10 mouse cellular contexts compared by ENCODE assay signal in the genomic region with DNA sequence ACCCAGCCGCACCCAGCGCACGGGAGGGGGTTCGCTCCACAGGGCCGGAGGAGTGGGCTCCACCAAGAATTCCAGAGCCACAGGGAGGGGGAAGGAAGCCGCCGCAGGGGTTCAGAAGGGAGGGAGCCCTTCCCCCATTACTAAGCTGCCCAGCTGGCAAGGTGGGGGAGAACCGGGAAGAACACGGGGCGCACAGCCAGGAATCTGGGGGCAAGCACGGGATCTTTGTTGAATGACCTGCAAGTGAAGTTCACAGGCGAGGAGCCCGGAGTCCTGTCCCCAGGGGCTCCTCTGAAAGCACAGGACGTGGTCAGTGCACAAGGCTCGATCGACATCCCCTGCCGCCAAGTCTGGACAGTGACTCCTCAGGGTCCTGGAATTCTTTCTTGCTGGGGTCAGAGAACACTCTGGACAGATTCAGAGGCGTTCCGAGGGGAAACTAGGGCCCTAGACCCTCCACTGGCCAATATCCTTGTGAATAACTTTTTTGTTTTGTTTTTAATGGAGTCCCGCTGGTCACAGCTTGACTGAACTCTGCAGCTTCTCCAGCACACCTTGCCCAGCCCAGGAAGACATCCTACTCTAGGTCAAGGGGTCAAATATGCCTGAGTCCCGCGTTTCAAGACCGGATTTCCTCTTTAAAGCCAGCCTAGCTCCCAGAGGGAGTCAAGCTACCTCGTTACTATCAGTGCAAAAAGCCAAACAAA. TPM values are rescaled to one million over a fixed set of nuclear protein-coding genes. Genes with fewer than 3 reads are reported as not detected.
DNase-seq lines count a peak whose midpoint lies in the region; ATAC-seq lines count a peak whose summit lies in the region.
"Had no signal": no experiment of that assay in that cellular context is flagged by ENCODE, and none has a peak within 500 bp of the region (broad histone marks: within the 10 kb centered on the region; RNA-seq: fewer than 3 reads in every experiment).

No protein-coding gene starts in this region.

- H3K4me3 ChIP-seq in hindbrain, embryonic 16.5 days (ENCODE audit: low read length) = peak overlapping the region; percentile 30
- peak overlapping the region; percentile 26; the same call in 1 of the 2 replicates for H3K4me3 ChIP-seq in liver, embryonic 11.5 days (ENCODE audit: low read depth, low read length)
- 0 out of 2 replicates have a peak overlapping the region, but pooled peaks have one; percentile 11 for H3K4me3 ChIP-seq in neural tube, embryonic 14.5 days (ENCODE audit: low read depth, low read length)

- H3K4me2 ChIP-seq in hindbrain, embryonic 16.5 days (ENCODE audit: low read length) = peak overlapping the region; percentile 68
- peak overlapping the region; percentile 62 for H3K4me2 ChIP-seq in liver, embryonic 11.5 days
- peak overlapping the region; percentile 50 for H3K4me2 ChIP-seq in neural tube, embryonic 14.5 days (ENCODE audit: low read depth, low read length)

- peaks cover 12% of the 10 kb centered on the region for H3K4me1 ChIP-seq in hindbrain, embryonic 16.5 days (ENCODE audit: control insufficient read depth, insufficient read depth, low read depth, low read length)
- H3K4me1 ChIP-seq in liver, embryonic 11.5 days (replicated peaks; ENCODE audit: control insufficient read depth, insufficient read depth, low read length) = peaks cover 10% of the 10 kb centered on the region
- H3K4me1 ChIP-seq in neural tube, embryonic 14.5 days (ENCODE audit: control insufficient read depth, insufficient read depth, low read length) = peaks cover 12% of the 10 kb centered on the region

- DNase-seq in right cerebral cortex, postnatal 14 days = peak; percentile 24
- DNase-seq in right cerebral cortex, postnatal 36 days (ENCODE audit: low spot score in 2 of 2) = no peak
- DNase-seq in gastrocnemius, postnatal 25 days = peak; percentile 56
- DNase-seq in liver, embryonic 11.5 days (ENCODE audit: low spot score) = peak; percentile 37
- no peak for DNase-seq in left cerebral cortex, adult 9 months (ENCODE audit: low spot score in 2 of 2)
- no peak for DNase-seq in layer of hippocampus, adult 9-11 months

- H3K9me3 ChIP-seq in hindbrain, embryonic 16.5 days (ENCODE audit: control insufficient read depth, low read length) = no peaks in the 10 kb centered on the region
- no peaks in the 10 kb centered on the region for H3K9me3 ChIP-seq in liver, embryonic 11.5 days (ENCODE audit: control insufficient read depth, low read length)
- no peaks in the 10 kb centered on the region for H3K9me3 ChIP-seq in neural tube, embryonic 14.5 days (ENCODE audit: control insufficient read depth, low read length)

- H3K27me3 ChIP-seq in hindbrain, embryonic 16.5 days (replicated peaks; ENCODE audit: control insufficient read depth, insufficient read depth, low read length) = no peaks in the 10 kb centered on the region; the same call in 1 of the 2 replicates
- peaks cover 22% of the 10 kb centered on the region for H3K27me3 ChIP-seq in liver, embryonic 11.5 days (replicated peaks; ENCODE audit: control insufficient read depth, insufficient read depth, low read length)
- H3K27me3 ChIP-seq in neural tube, embryonic 14.5 days (ENCODE audit: control insufficient read depth, insufficient read depth, low read length) = no peaks in the 10 kb centered on the region

- H3K9ac ChIP-seq in hindbrain, embryonic 16.5 days (ENCODE audit: low read depth, low read length) = peak overlapping the region; percentile 58
- H3K9ac ChIP-seq in liver, embryonic 11.5 days (ENCODE audit: low read depth, low read length) = peak overlapping the region; percentile 25; the same call in 1 of the 2 replicates
- 0 out of 2 replicates have a peak overlapping the region, but pooled peaks have one; percentile 17 for H3K9ac ChIP-seq in neural tube, embryonic 14.5 days (replicated peaks; ENCODE audit: low read depth, low read length)

- 2% methylated on average over 24 of the region's 24 CpGs for WGBS in hindbrain, embryonic 16.5 days
- 5% methylated on average over 24 of the region's 24 CpGs for WGBS in liver, embryonic 11.5 days
- 4% methylated on average over 24 of the region's 24 CpGs for WGBS in neural tube, embryonic 14.5 days

- H3K36me3 ChIP-seq in hindbrain, embryonic 16.5 days (ENCODE audit: control insufficient read depth, insufficient read depth, low read length) = no peaks in the 10 kb centered on the region
- H3K36me3 ChIP-seq in liver, embryonic 11.5 days (ENCODE audit: control insufficient read depth, insufficient read depth, low read length) = no peaks in the 10 kb centered on the region
- H3K36me3 ChIP-seq in neural tube, embryonic 14.5 days (ENCODE audit: control insufficient read depth, insufficient read depth, low read length) = no peaks in the 10 kb centered on the region

- ATAC-seq in hindbrain, embryonic 16.5 days = 0 out of 2 replicates have a peak, but pooled peaks have one; percentile 14
- no peak for ATAC-seq in liver, embryonic 11.5 days (replicated peaks; ENCODE audit: low FRiP score)
- ATAC-seq in neural tube, embryonic 14.5 days (ENCODE audit: low read depth) = no peak
- ATAC-seq: Patski had no signal

- H3K27ac ChIP-seq in hindbrain, embryonic 16.5 days (ENCODE audit: low read depth, low read length) = peak overlapping the region; percentile 54; the same call in 1 of the 2 replicates
- no peak overlapping the region for H3K27ac ChIP-seq in liver, embryonic 11.5 days (ENCODE audit: low read depth, low read length)
- no peak overlapping the region for H3K27ac ChIP-seq in neural tube, embryonic 14.5 days (ENCODE audit: low read depth, low read length)

RNA-seq across cellular contexts. Expression of a gene that starts 15.5 kb away (rescaled TPM):
- total RNA-seq in gastrocnemius, postnatal 25 days (2021) = 10 to 100 TPM; 15.6 to 16.4 TPM
- 21.6 and 26.4 TPM in 2 replicates for polyA plus RNA-seq in hindbrain, embryonic 16.5 days (2015; fragmentation: Nextera tagmentation; extraction: Ambion mirVana)
- polyA plus RNA-seq in liver, embryonic 11.5 days (2014; fragmentation: Nextera tagmentation; extraction: Ambion mirVana) = 4.8 and 5.8 TPM in 2 replicates
- 35.0 and 43.6 TPM in 2 replicates for polyA plus RNA-seq in neural tube, embryonic 14.5 days (2014; fragmentation: Nextera tagmentation; extraction: Ambion mirVana)
- total RNA-seq: hematopoietic stem cell, adult 5-6 weeks had no signal

Comparison
In these comparisons a context has a peak if more than half of its experiments do, and no peak if none do; other contexts are left out.
1. DNase-seq: peak in right cerebral cortex, postnatal 14 days (single experiment), gastrocnemius, postnatal 25 days (single experiment) and liver, embryonic 11.5 days (single experiment); none in right cerebral cortex, postnatal 36 days (0 of 2), left cerebral cortex, adult 9 months (0 of 2) and layer of hippocampus, adult 9-11 months (single experiment).
2. Peak in every context shown above with its lines, with median percentiles within 50 percentile points of each other: H3K4me2 ChIP-seq, H3K4me3 ChIP-seq and H3K9ac ChIP-seq.